ENCODE assay signal across 18 mouse cellular contexts in genomic region chr13:59477451-59477850, GRCm38 (mm10).
DNase-seq lines count a peak whose midpoint lies in the region; TF ChIP-seq lines count a peak whose summit lies in the region.
"Had no signal": no experiment of that assay in that cellular context is flagged by ENCODE, and none has a peak within 500 bp of the region (broad histone marks: within the 10 kb centered on the region; RNA-seq: fewer than 3 reads in every experiment).

No protein-coding gene starts in this region.

- H3K4me3 ChIP-seq in ES-E14 (ENCODE audit: insufficient read depth in 1 of 2, low read depth in 1 of 2, low read length in 2 of 2, poor library complexity in 1 of 2, severe bottlenecking in 1 of 2) = peak overlapping the region; percentile 59 to 72
- no peak overlapping the region for H3K4me3 ChIP-seq in embryonic facial prominence, embryonic 10.5 days
- H3K4me3 ChIP-seq: embryonic facial prominence, embryonic 13.5 days; forebrain, embryonic 13.5 days; heart, adult 2 months; heart, embryonic 12.5 days; hindbrain, embryonic 10.5 days; hindbrain, embryonic 15.5 days had no signal

- peak overlapping the region; percentile 76 for H3K9ac ChIP-seq in ES-E14 (ENCODE audit: insufficient read depth, low read depth, low read length, poor library complexity, severe bottlenecking)
- H3K9ac ChIP-seq: embryonic facial prominence, embryonic 13.5 days; forebrain, embryonic 13.5 days; forebrain, postnatal 0 days; heart, embryonic 12.5 days; hindbrain, embryonic 15.5 days had no signal

- peaks cover 2% of the 10 kb centered on the region; the same call in 1 of the 2 replicates for H3K36me3 ChIP-seq in ES-E14 (ENCODE audit: control insufficient read depth, insufficient read depth, low read length, poor library complexity, severe bottlenecking)
- H3K36me3 ChIP-seq in embryonic facial prominence, embryonic 10.5 days (replicated peaks) = peaks cover 18% of the 10 kb centered on the region

- peak; percentile 36 to 37 for DNase-seq in right cerebral cortex, adult 2 months (ENCODE audit: low spot score in 2 of 2)
- DNase-seq in right cerebral cortex, postnatal 4 days = no peak
- DNase-seq in ES-E14 (ENCODE audit: low read depth, low spot score) = no peak
- no peak for DNase-seq in embryonic facial prominence, embryonic 10.5 days (ENCODE audit: low spot score)
- DNase-seq in lung, postnatal 25 days (ENCODE audit: low spot score) = no peak
- no peak for DNase-seq in urinary bladder, adult 2 months (ENCODE audit: low spot score)
- DNase-seq: adrenal gland, postnatal 10 days; cerebellum, adult 11-12 months; cerebellum, adult 9-10 months; cerebellum, postnatal 25 days; forebrain, postnatal 0 days; gastrocnemius, postnatal 36 days; heart, adult 2 months had no signal

- H3K9me3 ChIP-seq in ES-E14 (ENCODE audit: control insufficient read depth, insufficient read depth, low read depth, low read length) = no peaks in the 10 kb centered on the region
- no peaks in the 10 kb centered on the region for H3K9me3 ChIP-seq in embryonic facial prominence, embryonic 10.5 days
- H3K9me3 ChIP-seq: embryonic facial prominence, embryonic 13.5 days; forebrain, embryonic 13.5 days; heart, embryonic 12.5 days; hindbrain, embryonic 10.5 days; hindbrain, embryonic 15.5 days had no signal

- in situ Hi-C loops in ES-E14 (cut with MboI; ENCODE audit: low sequenced_read_pairs in 2 of 2, unreplicated experiment in 2 of 2) = no loop called here

- 92% methylated on average over 14 of the region's 14 CpGs for WGBS in embryonic facial prominence, embryonic 10.5 days

- no peak overlapping the region for H3K27ac ChIP-seq in ES-E14 (ENCODE audit: insufficient read depth, low read depth, low read length, poor library complexity, severe bottlenecking)
- H3K27ac ChIP-seq in embryonic facial prominence, embryonic 10.5 days (replicated peaks) = peak overlapping the region; percentile 24; the same call in 1 of the 2 replicates
- H3K27ac ChIP-seq: embryonic facial prominence, embryonic 13.5 days; forebrain, embryonic 13.5 days; heart, adult 2 months; hindbrain, embryonic 10.5 days; hindbrain, embryonic 15.5 days had no signal

- peaks cover 2 to 4% of the 10 kb centered on the region in 2 experiments; a peak in 1 of 4 replicates for H3K4me1 ChIP-seq in ES-E14 (ENCODE audit: control insufficient read depth in 2 of 2, insufficient read depth in 2 of 2, low read length in 2 of 2, poor library complexity in 1 of 2)
- H3K4me1 ChIP-seq in embryonic facial prominence, embryonic 10.5 days = no peaks in the 10 kb centered on the region
- H3K4me1 ChIP-seq: embryonic facial prominence, embryonic 13.5 days; heart, embryonic 12.5 days; hindbrain, embryonic 10.5 days had no signal

- H3K27me3 ChIP-seq in embryonic facial prominence, embryonic 10.5 days (replicated peaks; ENCODE audit: low read depth, poor library complexity, severe bottlenecking) = no peaks in the 10 kb centered on the region
- H3K27me3 ChIP-seq: embryonic facial prominence, embryonic 13.5 days; forebrain, embryonic 13.5 days; heart, embryonic 12.5 days; hindbrain, embryonic 15.5 days had no signal

TF ChIP-seq in ES-E14, 5 proteins besides CTCF, POLR2A, EP300 and RAD21:
- TF ChIP-seq ZNF384 (IDR thresholded peaks at IDR 0.05; ENCODE audit: low read depth, low read length) (no peak), HCFC1 (IDR thresholded peaks at IDR 0.05; ENCODE audit: borderline replicate concordance, insufficient read depth, low read length) (no peak), ZC3H11A (IDR thresholded peaks at IDR 0.05; ENCODE audit: borderline replicate concordance, low read depth, low read length) (no peak), CHD2 (IDR thresholded peaks at IDR 0.05; ENCODE audit: low read depth, low read length) (no peak), MAFK (IDR thresholded peaks at IDR 0.05; ENCODE audit: insufficient read depth, low read depth, low read length) (no peak)

Comparison
In these comparisons a context has a peak if more than half of its experiments do, and no peak if none do; other contexts are left out.
1. DNase-seq: peak in right cerebral cortex, adult 2 months (2 of 2); none in right cerebral cortex, postnatal 4 days (single experiment), ES-E14 (single experiment), embryonic facial prominence, embryonic 10.5 days (single experiment), lung, postnatal 25 days (single experiment) and urinary bladder, adult 2 months (single experiment).